Mouse (Mus musculus) lung, adult 2 months (tissue): Measurements from ENCODE around the gene Hnrnpm.

Experiments
- CTCF ChIP-seq: fragments of 200-500 bp; IDR thresholded peaks from 2 replicates; pipeline ENCODE4 v1.5.1; 2011; ENCODE audit warnings: mild to moderate bottlenecking, low read length, control low read depth; ENCODE audit not compliant: insufficient read depth
- POLR2A ChIP-seq: fragments of 200-500 bp; IDR thresholded peaks from 2 replicates; pipeline ENCODE4 v1.6.1; 2011; ENCODE audit warnings: low read depth, mild to moderate bottlenecking, control low read depth, low read length, borderline replicate concordance; ENCODE audit errors: extremely low read depth

DNA sequence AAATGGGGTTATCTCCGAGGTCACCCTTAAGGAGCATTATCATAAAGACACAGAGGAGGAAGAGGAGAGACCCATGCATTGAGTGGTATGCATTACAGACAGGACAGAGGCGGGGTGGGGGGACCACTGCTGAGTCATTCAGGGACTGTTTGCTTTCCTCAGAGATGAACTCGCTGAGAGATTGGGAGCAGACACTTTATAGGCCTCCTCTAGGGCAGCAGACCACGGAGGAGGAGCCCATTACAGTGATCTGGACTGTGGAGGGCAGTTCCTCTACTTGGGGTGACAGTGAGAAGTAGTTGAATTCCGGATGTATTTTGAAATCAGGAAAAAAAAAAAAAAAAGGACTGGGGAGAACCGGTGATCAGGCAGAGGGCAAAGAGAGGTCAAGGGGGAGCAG is 46.9 kb downstream of the Hnrnpm start:
- TF ChIP-seq CTCF (no peak), POLR2A (no peak)
